Mouse (Mus musculus) heart, embryonic 13.5 days (tissue): ENCODE data around the gene Spats2l. TPM values are rescaled to one million over a fixed set of nuclear protein-coding genes. Genes with fewer than 3 reads are reported as not detected.
A peak's percentile ranks its signal among the peaks of the same experiment; 100 is the strongest.

Source experiments
- ATAC-seq: fragments of 200-750 bp; cut with Nextera tagmentation; 2 replicates; pipeline ENCODE4 v1.8.0; 2017; ENCODE audit warnings: moderate TSS enrichment; ENCODE audit not compliant: insufficient number of reproducible peaks, low FRiP score, low TSS enrichment; ENCODE audit errors: extremely low read depth
- H3K27ac ChIP-seq: fragments of 300-500 bp; sonication (generic); replicated peaks from 2 replicates; pipeline ENCODE4 v1.5.1; 2015; ENCODE audit warnings: moderate library complexity, mild to moderate bottlenecking, inconsistent platforms
- H3K27me3 ChIP-seq: fragments of 300-500 bp; sonication (generic); replicated peaks from 2 replicates; pipeline ENCODE4 v1.6.1; 2015; ENCODE audit warnings: mild to moderate bottlenecking, inconsistent platforms
- H3K36me3 ChIP-seq: fragments of 300-500 bp; sonication (generic); 2 replicates; pipeline ENCODE4 v1.6.1; 2015; ENCODE audit warnings: mild to moderate bottlenecking, inconsistent platforms
- H3K4me1 ChIP-seq: fragments of 300-500 bp; sonication (generic); 2 replicates; pipeline ENCODE4 v1.6.1; 2015; ENCODE audit warnings: inconsistent platforms
- H3K4me2 ChIP-seq: fragments of 300-500 bp; sonication (generic); 2 replicates; pipeline ENCODE4 v1.6.1; 2015; ENCODE audit warnings: inconsistent platforms, mild to moderate bottlenecking, moderate library complexity
- H3K4me3 ChIP-seq: fragments of 300-500 bp; sonication (generic); 2 replicates; pipeline ENCODE4 v1.5.1; 2015; ENCODE audit warnings: moderate library complexity, mild to moderate bottlenecking, inconsistent platforms
- H3K9ac ChIP-seq: fragments of 300-500 bp; sonication (generic); 2 replicates; pipeline ENCODE4 v1.6.1; 2015; ENCODE audit warnings: inconsistent platforms, mild to moderate bottlenecking, moderate library complexity
- H3K9me3 ChIP-seq: fragments of 300-500 bp; sonication (generic); 2 replicates; pipeline ENCODE4 v1.6.1; 2016; ENCODE audit warnings: inconsistent platforms
- WGBS: fragments of 180-500 bp; shearing (Covaris S2); methylation state at CpG from one replicate; pipeline ENCODE4 v1.1.7; 2015; ENCODE audit warnings: mixed read lengths; 5-methylcytosine and 5-hydroxymethylcytosine counted together
- polyA plus RNA-seq: library from polyadenylated mRNA; unstranded; fragments of >200 nt; fragmentation: Nextera tagmentation; extraction: Ambion mirVana; gene quantifications from 2 replicates; pipeline ENCODE4 v1.2.1, GENCODE M21; 2015

Spats2l gene
- polyA plus RNA-seq, 1 experiment from 2014 or later, result 52.1 TPM

DNA sequence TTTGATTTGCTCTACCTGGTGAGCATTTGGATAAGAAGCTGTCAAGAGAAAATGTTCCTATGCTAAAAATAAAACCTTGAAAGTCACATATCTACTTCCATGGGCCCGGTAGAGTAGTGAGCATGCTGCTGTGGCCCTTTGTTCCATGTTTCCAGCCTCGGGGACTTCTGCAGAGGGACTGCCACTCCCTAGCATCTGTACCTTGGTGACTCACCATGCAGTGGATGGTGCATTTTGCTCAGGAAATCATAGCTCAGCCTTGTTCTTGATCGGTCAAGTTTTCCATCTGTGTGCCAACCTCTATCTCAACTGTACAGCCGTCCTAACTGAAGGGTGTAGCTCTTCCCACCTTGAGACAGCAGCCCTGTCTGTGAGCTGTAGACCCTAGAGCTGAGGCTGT is 10.3 kb downstream of the Spats2l start:
- Histone ChIP-seq H3K4me2 (no peak overlapping the region), H3K36me3 (no peaks in the 10 kb centered on the region), H3K27me3 (no peaks in the 10 kb centered on the region), H3K9me3 (no peaks in the 10 kb centered on the region), H3K4me1 (peaks cover 36% of the 10 kb centered on the region), H3K4me3 (no peak overlapping the region), H3K27ac (no peak overlapping the region), H3K9ac (no peak overlapping the region)
- WGBS, result 45% methylated on average over 4 of the region's 4 CpGs
- no peak for ATAC-seq

DNA sequence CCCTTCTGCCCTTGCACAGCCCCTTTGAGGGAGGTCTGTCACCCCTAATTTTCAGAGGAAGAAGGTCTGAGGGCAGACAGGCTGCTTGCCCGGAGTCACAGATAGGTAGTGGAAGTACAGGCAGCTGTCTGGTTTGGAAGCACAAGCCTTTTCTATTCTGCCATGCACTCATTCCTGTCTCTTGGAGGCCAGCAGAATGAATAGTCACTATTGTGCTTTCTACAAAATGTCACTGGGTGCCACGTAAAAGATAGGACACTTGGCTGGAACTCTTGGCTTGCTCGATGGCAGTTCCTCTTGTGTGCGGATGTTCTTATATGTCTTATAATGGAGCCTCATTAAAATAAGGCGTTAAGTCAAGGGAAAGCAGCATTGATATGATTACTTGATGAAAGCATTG is 15.9 kb downstream of the Spats2l start:
- ATAC-seq, result no peak
- WGBS, result 68% methylated on average over 5 of the region's 5 CpGs
- no peak overlapping the region for H3K9ac ChIP-seq

DNA sequence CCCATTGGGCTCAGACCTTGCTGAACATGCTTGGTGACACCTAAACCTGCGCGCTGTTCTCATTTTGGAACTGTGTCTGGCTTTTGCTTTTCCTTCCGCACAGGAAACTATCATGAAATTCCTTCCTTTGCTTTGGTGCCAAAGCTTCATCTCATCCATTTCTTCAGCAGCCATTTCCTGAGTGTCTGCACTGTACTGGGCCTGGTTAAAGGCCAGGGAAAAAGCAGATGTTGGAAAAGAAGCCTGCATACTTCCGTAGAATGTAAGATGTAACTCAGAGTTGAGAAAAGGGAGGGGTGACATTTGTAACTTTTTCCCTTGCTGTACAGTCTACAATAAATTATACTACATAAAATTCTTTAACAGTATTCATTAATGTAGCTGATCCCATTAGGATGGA is 18.2 kb downstream of the Spats2l start:
- Histone ChIP-seq H3K9me3 (no peaks in the 10 kb centered on the region), H3K4me3 (no peak overlapping the region), H3K36me3 (no peaks in the 10 kb centered on the region), H3K4me2 (no peak overlapping the region), H3K27ac (peak overlapping the region; percentile 15; the same call in 1 of the 2 replicates), H3K9ac (no peak overlapping the region), H3K4me1 (peaks cover 17% of the 10 kb centered on the region), H3K27me3 (no peaks in the 10 kb centered on the region)
- ATAC-seq, result no peak
- WGBS, result 72% methylated on average over 4 of the region's 4 CpGs

More for the DNA sequence above, 15.9 kb downstream of the Spats2l start:
- no peak overlapping the region for H3K27ac ChIP-seq
- no peak overlapping the region for H3K4me2 ChIP-seq
- H3K9me3 ChIP-seq, result no peaks in the 10 kb centered on the region
- H3K4me3 ChIP-seq, result no peak overlapping the region
- peaks cover 17% of the 10 kb centered on the region for H3K4me1 ChIP-seq
- H3K27me3 ChIP-seq, result no peaks in the 10 kb centered on the region
- no peaks in the 10 kb centered on the region for H3K36me3 ChIP-seq

DNA sequence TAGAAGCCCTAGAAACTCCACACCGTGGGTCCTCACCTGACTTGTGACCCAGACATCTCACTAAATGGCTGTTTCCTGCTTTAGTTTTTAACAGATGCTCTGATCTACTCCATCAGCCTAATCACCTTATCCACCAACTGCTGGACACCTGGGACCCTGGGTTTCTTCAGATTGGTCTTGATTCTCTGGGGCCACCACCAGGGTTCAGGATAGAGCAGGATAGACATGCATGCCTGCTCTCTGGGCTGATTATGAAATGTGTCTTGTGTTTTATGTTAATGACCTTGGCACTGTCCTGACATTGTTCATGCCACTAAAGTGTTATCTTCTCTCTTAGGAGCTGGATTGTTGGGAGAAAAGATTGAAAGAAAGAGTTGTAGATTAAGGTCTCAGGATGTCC is 21.9 kb downstream of the Spats2l start:
- Histone ChIP-seq H3K9ac (no peak overlapping the region), H3K4me2 (no peak overlapping the region), H3K4me3 (no peak overlapping the region), H3K4me1 (peaks cover 14% of the 10 kb centered on the region), H3K36me3 (peaks cover 15% of the 10 kb centered on the region; the same call in 1 of the 2 replicates), H3K9me3 (no peaks in the 10 kb centered on the region), H3K27ac (no peak overlapping the region), H3K27me3 (no peaks in the 10 kb centered on the region)
- 55% methylated on average over 1 of the region's 1 CpGs for WGBS
- ATAC-seq, result no peak

DNA sequence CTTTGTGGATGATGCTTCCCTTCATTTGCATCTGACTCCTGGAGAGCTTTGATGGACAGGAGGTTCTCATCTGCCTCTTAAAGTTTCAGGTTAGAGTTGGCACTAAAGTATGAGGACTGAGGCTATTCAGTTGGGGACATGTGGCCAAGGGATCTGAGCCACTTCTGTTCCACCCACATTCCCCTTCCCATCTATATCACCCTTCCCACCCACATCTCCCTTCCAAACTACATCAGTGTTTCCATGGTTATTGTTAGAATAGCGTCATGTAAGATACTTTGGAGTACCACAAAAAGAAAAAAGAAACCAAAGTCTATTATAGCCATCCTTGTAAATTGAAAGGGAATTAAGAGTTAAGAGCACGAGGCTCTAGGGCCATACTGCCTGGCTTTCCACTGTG is 25.4 kb downstream of the Spats2l start:
- Histone ChIP-seq H3K27me3 (no peaks in the 10 kb centered on the region), H3K4me3 (no peak overlapping the region), H3K4me1 (peaks cover 2% of the 10 kb centered on the region; the same call in 1 of the 2 replicates), H3K27ac (no peak overlapping the region), H3K4me2 (no peak overlapping the region), H3K9me3 (no peaks in the 10 kb centered on the region), H3K36me3 (peaks cover 25% of the 10 kb centered on the region; the same call in 1 of the 2 replicates), H3K9ac (no peak overlapping the region)
- 87% methylated on average over 2 of the region's 2 CpGs for WGBS
- ATAC-seq, result no peak

DNA sequence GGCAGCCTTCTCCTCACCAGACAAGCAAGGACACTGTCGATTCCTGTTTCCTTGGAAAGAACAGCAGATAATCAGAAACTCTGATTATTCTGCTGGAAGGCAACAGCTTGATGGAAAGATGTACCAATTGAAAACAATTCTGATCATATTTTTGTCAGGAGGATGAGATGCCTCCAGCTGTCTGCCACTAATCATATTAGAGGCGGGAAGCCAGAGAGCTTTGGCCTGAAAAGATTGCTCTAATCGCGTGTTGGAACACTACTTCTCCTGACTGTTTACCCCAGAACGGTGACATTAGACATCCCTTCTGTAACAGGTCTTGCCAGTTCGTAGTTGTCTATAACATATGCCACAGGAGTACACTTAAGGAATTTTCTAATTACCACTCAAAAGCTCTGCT is 26.9 kb downstream of the Spats2l start:
- Histone ChIP-seq H3K27me3 (no peaks in the 10 kb centered on the region), H3K9me3 (no peaks in the 10 kb centered on the region), H3K4me3 (no peak overlapping the region), H3K4me2 (no peak overlapping the region), H3K4me1 (no peaks in the 10 kb centered on the region; the same call in 1 of the 2 replicates), H3K9ac (no peak overlapping the region), H3K36me3 (peaks cover 25% of the 10 kb centered on the region; the same call in 1 of the 2 replicates), H3K27ac (no peak overlapping the region)
- no peak for ATAC-seq
- WGBS, result 80% methylated on average over 6 of the region's 6 CpGs

DNA sequence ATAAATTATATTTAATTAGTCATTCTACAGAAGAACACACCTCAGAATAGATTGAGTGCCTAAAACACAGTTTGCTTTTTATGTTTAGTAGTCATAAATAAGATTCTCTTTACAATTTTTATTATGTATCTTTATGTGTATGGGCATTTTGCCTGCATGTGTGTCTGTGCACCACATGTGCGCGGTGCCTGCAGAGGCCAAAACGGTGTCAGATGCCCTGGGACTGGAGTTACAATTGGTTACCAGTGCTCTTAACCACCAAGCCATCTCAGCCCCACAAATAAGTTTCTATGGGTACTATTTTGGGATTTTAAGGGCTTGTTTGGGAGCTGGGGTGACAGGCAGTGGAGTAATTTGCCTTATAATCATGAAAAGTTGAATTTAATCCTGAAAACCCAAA is 32.2 kb downstream of the Spats2l start:
- peaks cover 16% of the 10 kb centered on the region for H3K4me1 ChIP-seq
- WGBS, result 91% methylated on average over 3 of the region's 3 CpGs
- no peak overlapping the region for H3K4me2 ChIP-seq
- no peak overlapping the region for H3K27ac ChIP-seq
- H3K4me3 ChIP-seq, result no peak overlapping the region
- H3K9me3 ChIP-seq, result no peaks in the 10 kb centered on the region
- H3K36me3 ChIP-seq, result peaks cover 25% of the 10 kb centered on the region
- H3K9ac ChIP-seq, result no peak overlapping the region
- no peak for ATAC-seq
- no peaks in the 10 kb centered on the region for H3K27me3 ChIP-seq

DNA sequence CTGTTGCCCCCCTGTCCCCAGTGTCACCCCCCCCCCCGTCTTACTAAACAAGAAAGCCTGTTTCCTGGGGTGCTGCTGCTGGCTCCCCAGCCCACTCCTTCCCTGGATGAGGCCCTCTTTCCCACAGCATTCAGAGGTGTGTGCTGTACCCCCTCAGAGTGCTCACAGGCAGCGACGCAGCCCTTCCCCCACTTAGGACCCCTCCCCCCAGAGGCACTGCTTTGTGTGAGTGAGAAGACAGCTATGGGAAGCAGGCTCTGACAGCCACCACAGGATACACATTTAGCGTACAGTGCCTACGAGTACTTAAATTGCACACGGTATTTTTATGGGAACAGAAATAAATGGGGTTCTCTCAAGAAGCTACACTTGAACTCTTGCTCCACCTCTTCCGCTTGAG is 33.9 kb downstream of the Spats2l start:
- H3K27me3 ChIP-seq, result no peaks in the 10 kb centered on the region
- no peak overlapping the region for H3K4me2 ChIP-seq
- H3K27ac ChIP-seq, result no peak overlapping the region
- H3K9me3 ChIP-seq, result no peaks in the 10 kb centered on the region
- WGBS, result 45% methylated on average over 7 of the region's 7 CpGs
- no peak for ATAC-seq
- H3K9ac ChIP-seq, result no peak overlapping the region
- H3K4me3 ChIP-seq, result no peak overlapping the region
- peaks cover 24% of the 10 kb centered on the region for H3K36me3 ChIP-seq
- H3K4me1 ChIP-seq, result peaks cover 16% of the 10 kb centered on the region

DNA sequence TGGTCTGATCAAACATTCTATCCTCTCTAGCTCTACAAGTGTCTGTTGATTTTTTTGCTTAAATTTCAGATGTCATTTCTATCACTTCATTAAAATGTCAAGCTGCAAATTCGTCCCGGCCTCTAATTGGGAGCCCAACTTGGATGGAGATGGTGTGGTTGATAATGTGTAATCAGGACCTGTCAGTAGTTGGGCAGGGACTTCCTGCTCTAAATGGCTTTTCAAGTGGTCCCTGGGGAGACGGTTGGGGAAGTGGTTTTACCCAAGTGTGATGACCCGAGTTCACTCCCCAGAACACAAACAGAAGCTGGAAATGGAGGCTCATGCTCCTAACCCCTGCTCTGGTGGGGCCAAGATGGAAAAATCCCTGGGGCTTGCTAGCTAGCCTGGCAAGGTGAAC is 36.3 kb downstream of the Spats2l start:
- Histone ChIP-seq H3K4me3 (no peak overlapping the region), H3K27ac (no peak overlapping the region), H3K4me2 (no peak overlapping the region), H3K9ac (no peak overlapping the region), H3K4me1 (peaks cover 16% of the 10 kb centered on the region), H3K36me3 (peaks cover 24% of the 10 kb centered on the region), H3K9me3 (no peaks in the 10 kb centered on the region), H3K27me3 (no peaks in the 10 kb centered on the region)
- no peak for ATAC-seq
- WGBS, result 39% methylated on average over 4 of the region's 4 CpGs

DNA sequence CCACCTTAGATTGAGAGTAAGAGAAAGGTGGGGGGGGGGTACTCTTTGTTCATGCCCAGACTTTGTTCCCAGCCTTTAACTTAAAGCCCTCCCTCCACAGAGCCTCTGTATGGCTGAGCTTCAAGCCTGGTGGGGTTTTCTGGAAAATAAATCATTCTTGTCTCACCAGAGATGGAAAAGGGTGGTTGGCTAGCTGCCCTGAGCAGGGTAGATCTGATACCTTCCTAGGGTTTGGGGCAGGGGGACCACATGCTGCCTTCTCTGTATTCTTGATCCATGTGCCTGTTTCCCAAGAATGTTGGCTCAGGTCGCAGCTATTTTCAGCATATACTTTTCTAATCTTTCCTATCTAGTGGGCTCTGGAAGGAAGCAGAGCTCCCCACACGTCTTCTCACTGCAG is 43.1 kb downstream of the Spats2l start:
- Histone ChIP-seq H3K4me1 (peaks cover 29% of the 10 kb centered on the region), H3K27ac (no peak overlapping the region), H3K4me2 (no peak overlapping the region), H3K4me3 (no peak overlapping the region), H3K9me3 (no peaks in the 10 kb centered on the region), H3K9ac (no peak overlapping the region), H3K36me3 (no peaks in the 10 kb centered on the region), H3K27me3 (no peaks in the 10 kb centered on the region)
- no peak for ATAC-seq
- WGBS, result 16% methylated on average over 2 of the region's 2 CpGs

DNA sequence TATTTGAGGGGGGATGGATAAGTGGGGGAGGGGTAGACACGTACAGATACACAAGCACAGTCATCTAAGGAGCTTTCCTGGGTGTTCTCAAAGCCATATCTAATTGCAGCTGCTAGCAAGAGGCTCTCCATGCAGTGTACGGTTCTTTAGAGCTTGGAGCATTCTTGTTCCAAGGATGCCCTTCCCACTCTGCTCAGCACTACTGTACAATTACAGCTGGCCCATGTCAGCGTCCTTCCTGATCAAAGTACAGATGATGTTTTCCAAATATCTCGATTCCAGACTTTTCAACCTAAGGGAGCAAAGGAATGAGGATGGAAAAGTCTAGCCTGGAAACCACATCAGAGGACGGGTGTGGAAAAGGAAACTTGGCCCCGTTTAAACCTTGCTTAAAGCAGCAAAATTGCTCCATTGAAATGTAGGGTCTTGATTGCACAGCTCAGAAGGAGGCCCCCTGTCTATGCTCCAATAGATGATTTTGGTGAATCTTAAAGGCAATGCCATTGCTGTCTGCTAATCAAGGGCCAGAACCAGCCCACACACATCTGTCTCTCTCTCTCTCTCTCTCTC is 46.6 kb downstream of the Spats2l start:
- Histone ChIP-seq H3K9ac (no peak overlapping the region), H3K4me3 (no peak overlapping the region), H3K9me3 (no peaks in the 10 kb centered on the region), H3K27ac (peak overlapping the region; percentile 24; the same call in 1 of the 2 replicates), H3K36me3 (no peaks in the 10 kb centered on the region), H3K27me3 (no peaks in the 10 kb centered on the region), H3K4me1 (peaks cover 46% of the 10 kb centered on the region), H3K4me2 (no peak overlapping the region)
- WGBS, result 54% methylated on average over 6 of the region's 6 CpGs
- no peak for ATAC-seq

DNA sequence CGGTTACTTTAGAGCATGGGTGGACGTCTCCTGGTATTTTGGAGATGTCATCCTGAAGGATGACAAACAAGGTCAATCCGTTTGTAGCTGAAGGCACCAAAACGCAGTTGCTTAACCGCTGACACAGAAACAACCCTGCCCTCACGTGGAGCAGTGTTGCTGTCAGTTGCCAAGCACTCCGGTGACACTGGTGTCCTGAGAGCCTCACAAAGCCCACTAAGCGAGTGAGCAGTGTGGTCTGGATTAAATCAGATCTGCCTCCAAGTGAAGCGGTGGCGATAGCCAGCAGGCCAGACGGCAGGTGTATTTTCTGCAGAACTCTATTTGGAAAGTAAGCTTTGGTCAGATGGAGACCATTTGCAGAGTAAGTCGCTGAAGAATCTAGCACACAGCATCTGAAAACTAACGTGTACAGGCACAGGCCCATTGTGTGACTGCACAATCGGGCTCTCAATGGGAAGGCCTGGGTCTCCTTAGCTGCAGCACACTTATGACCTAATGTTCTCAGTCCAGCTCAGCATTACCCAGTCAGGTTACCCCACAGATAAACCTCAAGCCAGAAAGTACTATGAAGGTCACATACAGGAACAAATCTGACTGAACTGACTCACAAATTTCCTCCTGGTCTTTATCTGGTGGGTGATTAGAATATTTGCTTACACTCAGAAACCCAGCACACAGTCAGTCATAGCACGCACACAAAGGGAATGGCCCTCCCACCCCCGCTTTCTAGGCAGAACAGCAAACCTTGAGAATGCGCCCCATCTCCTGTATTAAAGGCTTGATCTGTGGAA is 51.2 kb downstream of the Spats2l start:
- Histone ChIP-seq H3K4me3 (no peak overlapping the region), H3K9ac (no peak overlapping the region), H3K36me3 (peaks cover 12% of the 10 kb centered on the region), H3K4me2 (no peak overlapping the region), H3K27me3 (no peaks in the 10 kb centered on the region), H3K27ac (peak overlapping the region; percentile 39), H3K9me3 (peaks cover 5% of the 10 kb centered on the region; the same call in 1 of the 2 replicates), H3K4me1 (peaks cover 27% of the 10 kb centered on the region)
- no peak for ATAC-seq
- 46% methylated on average over 17 of the region's 17 CpGs for WGBS
